Mouse (Mus musculus) left cerebral cortex, adult 11 months (tissue): ENCODE data around the gene Stam.
A peak's percentile ranks its signal among the peaks of the same experiment; 100 is the strongest.
"Not testable (repeated sequence)": the region's sequence is repeated elsewhere in the genome, so short reads cannot be mapped to it uniquely, and the experiment has no call there.

Source experiments
- DNase-seq: peaks from one replicate; pipeline ENCODE4 v3.0.0; 2022; ENCODE audit warnings: low spot score

Gene Stam

GRCm38 (mm10) chr2:14073362-14074220, at the start of gene Stam:
TSS of gene Stam (plus strand) at chr2:14074098.
- peak; percentile 78 for DNase-seq

DNA sequence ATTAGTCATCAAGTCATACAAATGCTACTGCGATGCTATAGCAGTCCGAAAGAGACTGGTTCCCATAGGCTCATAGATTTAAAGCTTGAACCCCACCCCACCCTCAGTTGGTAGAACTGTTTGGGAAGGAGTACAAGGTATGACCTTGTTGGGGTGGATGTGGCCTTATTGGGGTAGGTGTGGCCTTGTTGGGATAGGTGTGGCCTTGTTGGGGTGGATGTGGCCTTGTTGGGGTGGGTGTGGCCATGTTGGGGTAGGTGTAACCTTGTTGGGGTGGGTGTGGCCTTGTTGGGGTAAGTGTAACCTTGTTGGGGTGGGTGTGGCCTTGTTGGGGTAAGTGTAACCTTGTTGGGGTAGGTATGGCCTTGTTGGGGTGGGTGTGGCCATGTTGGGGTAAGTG, 32.6 kb upstream of the Stam start:
- no peak for DNase-seq

DNA sequence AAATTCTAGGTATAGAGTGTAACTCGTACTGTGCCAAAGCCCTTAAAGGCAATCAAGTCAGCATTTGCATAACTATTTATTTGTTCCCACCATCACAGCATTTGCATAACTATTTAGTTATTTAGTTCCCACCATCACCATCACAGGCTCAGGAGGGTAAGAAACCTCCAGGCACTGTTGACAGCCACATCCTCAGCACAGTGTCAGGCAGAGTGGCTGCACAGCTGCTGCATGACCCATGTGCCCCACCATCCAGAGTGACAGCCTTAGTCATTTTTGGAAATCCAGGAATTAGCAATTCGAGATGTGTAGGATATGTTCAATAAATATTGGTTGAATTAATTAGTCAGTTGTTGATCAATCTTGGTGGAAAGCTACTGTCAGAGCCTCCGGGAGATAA, 30.9 kb upstream of the Stam start:
- DNase-seq, result no peak

DNA sequence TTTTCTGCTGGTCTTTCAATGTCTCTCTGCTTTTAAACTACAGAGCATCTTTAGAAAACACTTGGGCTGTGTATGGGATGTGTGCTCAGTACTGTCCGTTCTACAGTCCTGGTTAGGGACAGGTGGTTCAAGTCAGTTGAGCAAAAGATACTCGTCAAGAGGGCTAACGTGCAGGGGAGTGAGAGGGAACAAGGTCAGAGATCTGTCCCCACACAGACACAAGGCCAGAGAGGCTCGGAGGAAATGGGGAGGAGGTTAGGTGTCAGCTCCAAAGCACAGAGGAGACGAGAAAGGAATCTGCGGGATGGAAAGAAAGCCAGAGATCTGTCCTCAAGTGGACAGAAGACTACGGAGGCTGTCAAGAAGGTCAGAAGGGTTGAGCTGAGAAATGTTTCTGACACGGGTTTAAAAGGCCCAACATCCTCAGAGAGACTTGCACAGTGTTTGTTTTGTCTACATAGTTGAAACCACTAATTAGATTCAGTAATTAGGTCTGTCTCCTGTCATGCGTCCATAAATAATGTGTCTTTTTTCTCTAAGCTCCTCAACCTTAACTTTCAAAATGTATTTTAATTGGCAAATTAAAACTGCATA, 30.2 kb upstream of the Stam start:
- no peak for DNase-seq

GRCm38 (mm10) chr2:14048381-14048780, 25.5 kb upstream of the Stam start:
- DNase-seq, result peak; percentile 63

- no peak for DNase-seq
Observed at GRCm38 (mm10) chr2:14048808-14049207, 25.1 kb upstream of the Stam start.

DNA sequence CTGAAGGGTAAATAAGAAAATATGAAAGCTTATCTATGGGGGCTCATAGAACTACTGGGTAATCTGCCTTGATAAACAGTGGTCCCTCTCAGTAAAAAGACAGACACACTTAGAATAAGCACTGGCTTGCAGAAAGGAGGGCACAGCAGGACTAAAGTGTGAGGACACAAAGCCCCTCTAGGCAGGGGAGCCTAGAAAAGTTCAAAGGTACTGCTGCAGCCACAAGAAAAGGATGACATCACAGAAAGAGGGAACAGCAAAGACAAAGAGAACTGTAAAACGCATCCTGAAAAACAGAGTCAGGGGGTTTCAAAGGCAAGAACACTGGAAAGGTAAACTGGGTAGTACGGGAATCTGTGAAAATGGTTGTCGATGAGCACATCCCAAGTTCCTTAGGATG, 20.3 kb upstream of the Stam start:
- no peak for DNase-seq

DNA sequence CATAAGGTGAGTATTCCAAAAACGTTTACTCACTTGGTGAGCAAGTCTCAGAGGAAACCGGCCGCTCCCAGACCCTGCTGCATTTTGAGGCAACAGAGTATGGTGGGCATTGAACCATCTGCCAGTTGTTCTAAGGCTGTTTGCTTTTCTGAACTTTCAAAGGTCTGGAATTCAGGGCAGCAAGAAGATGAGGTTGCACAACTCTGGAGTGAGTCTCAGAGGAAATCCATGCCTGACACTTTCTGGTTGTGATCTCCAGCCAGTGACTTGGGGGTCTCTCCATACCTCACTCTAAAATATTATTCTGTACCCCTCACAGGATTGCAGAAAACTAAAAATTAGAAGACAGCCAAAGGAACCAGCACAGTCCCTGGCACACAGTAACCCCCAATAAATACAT, 19.7 kb upstream of the Stam start:
- no peak for DNase-seq

- DNase-seq, result no peak
Observed at GRCm38 (mm10) chr2:14054716-14055115, 19.2 kb upstream of the Stam start.

- no peak for DNase-seq
Observed at GRCm38 (mm10) chr2:14055168-14055565, 18.7 kb upstream of the Stam start.

GRCm38 (mm10) chr2:14055566-14056331, 18.1 kb upstream of the Stam start, which contains the start of gene Hacd1:
TSS of gene Hacd1 (minus strand) at chr2:14056135.
- peak; percentile 51 for DNase-seq

DNA sequence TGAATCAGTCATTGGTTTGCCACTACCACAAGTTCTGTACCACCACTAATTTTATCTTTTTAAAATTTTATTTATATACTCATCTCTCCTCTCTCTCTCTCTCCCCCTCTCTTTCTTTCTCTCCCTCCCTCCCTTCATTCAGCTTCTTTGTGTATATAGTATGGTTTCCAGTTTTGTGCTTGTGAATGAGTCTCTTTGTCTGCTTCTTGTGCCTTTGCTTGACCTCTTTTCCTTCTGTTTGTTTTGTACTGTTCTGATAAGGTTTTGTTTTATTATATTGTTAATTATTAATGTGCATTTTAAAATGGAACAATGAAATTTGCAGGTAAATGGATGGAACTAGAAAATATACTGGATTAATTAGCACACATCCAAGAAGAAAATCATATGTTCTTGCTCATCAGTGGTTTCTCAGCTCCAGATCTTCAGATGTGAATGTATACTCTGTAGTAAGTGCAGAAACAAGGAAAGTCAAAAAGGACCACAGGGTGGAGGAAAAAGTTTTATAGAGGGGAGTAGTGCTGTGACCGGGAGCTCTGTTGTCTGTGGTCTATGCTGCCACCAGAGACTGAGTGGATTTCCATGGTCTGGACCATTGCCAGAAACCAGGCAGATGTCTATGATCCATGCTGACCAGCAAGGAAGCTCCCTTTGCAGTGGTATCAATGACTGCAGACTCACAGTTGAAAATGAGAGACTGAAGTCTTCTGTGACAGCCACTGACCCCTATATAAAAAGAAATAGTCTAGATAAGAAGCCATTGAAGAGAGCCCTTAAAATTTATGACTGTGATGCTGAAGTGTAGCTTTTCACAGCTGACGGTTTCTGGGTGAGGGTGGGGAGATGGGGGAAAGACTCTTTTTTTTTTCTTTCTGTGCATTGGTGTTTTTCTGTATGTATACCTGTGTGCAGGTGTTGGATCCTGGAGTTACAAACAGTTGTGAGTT, 7.9 kb upstream of the Stam start:
- DNase-seq, result no peak

GRCm38 (mm10) chr2:14069027-14069426, 4.9 kb upstream of the Stam start:
- no peak for DNase-seq

- no peak for DNase-seq
Observed at GRCm38 (mm10) chr2:14070466-14070865, 3.4 kb upstream of the Stam start.

DNA sequence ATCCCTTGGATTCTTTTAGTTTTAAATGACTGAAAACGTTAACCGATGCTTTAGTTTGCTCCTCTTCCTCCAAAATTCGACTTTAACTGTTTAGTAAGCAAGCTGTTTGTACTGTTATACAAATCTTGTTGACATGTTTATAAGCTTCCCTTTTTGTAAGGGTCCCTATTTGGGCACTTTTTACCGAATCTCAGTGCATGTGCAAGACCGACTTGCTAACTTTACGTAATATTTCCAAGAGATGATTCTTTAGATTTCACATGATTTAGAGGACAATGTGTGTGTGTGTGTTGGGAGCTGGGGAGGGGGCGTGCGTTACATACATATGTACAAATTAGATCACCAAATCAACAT, 913 bp upstream of the Stam start:
- no peak for DNase-seq

GRCm38 (mm10) chr2:14074221-14074901, 463 bp downstream of the Stam start:
- DNase-seq, result no peak

DNA sequence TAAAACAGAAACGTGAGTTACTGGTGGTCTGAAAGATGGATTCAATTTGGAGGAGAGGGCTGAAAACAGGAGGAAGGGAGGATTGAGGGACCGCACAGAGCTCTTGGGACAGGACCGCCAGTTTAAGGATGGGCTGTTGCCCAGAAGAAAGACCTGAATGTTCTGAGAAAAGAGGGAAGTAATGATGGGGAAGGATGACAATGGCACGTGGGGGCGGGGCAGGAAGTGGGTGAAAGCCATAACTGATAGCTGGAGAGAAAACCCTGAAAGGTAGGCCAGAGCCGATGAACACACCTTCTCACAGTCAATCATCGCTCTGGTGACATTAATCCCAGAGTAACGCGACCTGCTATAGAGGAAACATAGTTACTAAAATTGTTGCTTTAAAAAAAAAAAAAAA, 4.6 kb downstream of the Stam start:
- not testable (repeated sequence) for DNase-seq

DNA sequence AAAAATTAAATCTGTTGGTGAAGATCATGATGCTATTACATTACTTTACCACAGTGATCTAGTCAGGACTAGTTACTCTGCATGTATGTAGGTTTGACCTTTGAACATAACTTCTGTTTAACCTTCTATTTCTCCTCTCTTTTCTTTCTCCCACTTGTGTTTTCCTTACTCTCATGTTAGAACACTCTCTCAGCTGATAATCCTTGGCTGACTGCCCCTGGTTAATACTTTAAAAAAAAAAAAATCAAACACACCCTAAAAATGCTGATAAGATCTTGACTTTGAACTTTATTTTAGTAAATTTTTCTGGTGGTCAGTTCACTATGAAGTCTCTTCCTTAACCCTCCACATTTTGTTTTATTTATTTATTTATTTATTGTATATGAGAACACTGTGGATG, 26.6 kb downstream of the Stam start:
- no peak for DNase-seq

DNA sequence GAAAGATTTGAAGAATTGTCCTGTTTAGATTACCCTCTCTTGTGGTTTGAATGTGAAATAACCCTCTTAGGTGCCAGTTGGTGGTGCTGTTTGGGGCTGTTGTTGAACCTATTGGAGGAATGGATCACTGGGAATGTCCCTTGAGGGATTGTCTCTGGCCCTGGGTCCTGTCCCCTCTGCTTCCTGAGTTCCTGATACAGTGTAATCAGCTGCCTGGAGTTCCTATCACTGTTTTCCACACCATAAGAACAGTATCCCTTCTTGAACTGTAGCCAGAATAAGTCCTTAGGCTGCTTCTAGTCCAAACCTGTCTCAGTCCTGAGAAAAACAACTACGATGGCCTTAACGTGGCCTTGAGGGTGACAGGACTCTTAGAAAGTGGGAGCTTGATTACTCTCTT, 28.7 kb downstream of the Stam start:
- DNase-seq, result no peak

DNA sequence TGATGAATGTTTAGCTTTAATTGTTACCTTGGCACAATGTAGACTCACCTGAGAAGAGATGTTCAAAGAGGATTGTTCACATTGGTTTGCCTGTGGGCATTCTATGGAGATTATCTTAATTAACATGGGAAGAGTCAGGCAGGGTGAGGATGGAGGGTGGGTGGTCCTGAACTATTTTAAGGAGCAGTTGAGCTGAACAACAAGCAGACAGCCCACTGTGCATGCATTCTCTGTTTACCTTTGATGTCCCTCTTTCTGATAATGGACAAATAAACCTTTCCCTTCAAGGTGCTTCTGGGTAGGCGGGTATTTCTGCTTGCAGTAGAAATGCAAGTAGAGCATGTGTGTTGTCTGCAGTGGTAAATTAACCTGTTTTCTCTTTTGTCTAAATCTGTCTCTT, 30.0 kb downstream of the Stam start:
- no peak for DNase-seq

DNA sequence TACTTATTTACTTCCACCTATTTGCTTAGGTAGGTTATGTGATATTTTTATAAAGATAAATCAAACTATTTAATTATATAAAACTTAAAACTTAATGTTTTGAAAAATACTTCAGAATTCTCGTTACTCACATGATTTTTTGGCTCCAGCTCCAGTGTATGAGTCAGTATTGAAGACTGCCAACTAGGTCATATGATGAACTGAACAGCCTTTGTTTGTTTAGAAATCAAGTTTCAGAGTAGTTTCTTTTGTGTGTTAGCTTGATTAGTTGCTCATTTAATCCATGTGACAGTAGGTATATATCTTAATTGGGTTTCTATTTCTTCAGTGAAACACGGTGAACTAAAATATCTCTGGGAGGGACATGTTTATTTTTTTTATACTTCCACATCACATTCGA, 33.8 kb downstream of the Stam start:
- no peak for DNase-seq
